Mouse (Mus musculus) retina, postnatal 1 day (tissue): ENCODE data around the gene Gpr35.

Experiments used
- DNase-seq: peaks from one replicate; pipeline ENCODE4 v3.0.0-alpha.2; 2012

Gene Gpr35

DNA sequence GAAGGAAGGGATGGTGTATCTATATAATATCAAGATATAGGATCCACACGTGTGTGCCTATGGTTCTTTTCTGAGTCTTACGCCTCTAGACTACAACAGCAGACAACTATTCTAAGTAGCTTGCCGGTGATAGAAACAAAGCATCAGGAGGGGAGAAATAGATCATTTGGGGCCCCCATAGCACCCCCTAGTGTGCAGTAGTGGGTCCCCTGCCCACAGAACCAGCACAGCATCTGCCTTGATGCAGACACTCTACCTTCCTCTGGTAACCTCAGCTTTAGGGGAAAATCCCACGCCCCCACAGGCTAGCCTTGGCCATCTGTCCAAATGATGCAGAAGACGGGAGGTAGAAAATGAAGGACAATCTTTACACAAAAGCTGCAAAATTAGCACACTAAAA is 34.3 kb downstream of the Gpr35 start:
- DNase-seq: no peak

DNA sequence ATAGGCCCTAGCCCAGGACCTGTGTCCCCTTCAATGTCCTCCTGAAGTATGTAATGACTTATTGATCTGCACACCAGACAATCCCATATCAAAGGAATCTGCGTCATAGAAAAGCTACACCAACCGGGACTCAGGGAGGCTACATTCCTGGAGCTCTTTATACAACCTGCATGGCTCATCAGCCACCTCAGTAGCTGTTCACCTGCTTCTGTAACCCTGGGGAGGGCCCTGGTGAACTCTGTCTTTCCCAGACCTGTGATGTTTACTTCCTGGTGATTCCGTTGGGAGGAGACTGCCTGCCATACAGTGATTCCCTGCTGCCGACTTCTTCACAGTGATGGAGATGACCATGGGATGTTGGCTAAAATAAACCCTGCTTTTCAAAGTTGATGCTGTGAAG is 38.2 kb downstream of the Gpr35 start:
- no peak for DNase-seq

DNA sequence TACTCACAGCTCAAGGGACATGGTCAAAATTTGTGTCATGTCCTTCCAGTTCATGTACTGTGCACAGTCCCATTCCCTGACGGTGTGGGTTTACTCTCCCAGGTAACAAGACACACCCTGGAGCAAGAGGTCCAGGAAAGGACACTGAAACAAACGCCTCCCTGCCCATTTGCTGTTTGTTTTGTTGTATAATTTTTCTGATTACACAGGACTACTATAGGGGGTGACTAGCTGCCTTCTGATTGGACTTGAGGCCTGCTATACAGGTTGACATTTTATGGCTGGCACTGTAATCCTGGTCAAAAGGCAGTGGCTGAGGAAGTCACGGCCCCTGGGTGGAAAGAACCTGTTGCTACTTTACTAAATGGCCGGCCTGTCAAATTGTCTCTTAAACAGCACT is 39.2 kb downstream of the Gpr35 start:
- DNase-seq: no peak

DNA sequence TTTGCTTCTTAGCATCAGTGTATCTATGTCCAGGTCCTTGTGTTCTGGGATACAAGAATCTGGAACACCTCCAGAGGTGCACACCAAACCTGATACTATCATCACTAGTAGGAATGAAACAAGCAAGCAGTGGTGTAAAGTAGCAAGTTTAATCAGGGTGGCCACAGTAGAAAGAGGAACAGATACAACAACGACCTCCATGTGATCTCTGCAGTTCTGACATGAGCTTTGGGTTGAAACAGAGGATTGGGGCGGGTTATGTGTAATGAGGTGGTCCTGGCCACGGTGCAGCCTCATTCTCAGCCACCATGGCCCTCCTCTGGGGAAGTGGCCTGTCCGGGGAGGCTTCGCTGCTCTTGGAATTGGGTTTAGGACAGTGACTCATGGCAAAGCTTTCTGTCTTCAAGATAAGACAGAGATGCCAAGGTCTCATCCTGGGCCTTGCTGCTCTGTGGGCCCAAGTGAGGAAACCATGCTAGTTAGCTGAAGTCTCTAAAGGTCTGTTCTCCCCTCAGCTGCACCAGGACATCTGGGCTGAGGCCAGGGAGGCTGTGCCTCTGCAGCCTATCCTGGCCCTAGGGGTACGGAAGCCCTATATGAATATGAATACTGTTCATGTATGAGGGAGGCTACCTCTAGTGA is 41.7 kb downstream of the Gpr35 start:
- no peak for DNase-seq

DNA sequence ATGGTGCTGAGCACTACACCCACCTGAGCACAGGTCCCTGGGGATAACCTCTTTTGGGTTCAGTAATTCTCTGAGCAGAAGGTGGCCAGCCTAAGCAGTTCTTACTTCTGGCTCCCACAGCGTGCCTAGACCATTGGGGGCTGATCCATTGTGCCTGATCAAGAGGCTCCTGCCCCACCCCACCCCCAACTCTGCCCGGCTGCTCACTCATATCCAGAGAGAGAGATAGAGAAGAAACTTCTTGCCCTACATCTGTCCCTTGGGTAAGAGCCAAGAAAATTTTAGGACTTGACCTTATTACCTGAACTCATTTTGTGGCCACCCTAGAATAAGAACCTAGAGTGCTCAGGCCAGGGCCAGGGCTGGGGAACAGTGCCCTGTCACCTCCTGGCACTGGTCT is 42.2 kb downstream of the Gpr35 start:
- no peak for DNase-seq

DNA sequence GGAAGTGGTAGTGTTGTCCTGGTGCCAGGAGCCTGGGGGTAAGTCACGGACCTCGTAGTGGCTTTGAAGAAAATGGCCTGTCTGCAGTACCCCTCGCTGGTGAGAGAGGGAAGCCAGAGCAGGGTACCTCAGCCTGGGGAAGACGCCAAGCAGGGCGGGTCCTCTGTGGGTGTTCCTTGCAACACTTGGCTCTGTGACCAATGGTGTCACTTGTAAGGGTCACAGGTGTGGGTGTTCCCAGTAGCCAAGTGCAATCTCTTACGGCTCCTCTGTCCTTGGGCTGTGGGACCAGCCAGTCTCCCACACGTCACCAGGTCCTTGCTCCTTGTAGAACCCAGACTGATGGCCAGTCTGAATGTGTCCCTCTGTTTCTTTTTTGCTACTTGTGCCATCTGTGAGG is 55.4 kb downstream of the Gpr35 start, which contains the start of gene Aqp12:
Gene Aqp12 (plus strand): TSS at position 274 of the 400 bp plus-strand sequence.
- no peak for DNase-seq

DNA sequence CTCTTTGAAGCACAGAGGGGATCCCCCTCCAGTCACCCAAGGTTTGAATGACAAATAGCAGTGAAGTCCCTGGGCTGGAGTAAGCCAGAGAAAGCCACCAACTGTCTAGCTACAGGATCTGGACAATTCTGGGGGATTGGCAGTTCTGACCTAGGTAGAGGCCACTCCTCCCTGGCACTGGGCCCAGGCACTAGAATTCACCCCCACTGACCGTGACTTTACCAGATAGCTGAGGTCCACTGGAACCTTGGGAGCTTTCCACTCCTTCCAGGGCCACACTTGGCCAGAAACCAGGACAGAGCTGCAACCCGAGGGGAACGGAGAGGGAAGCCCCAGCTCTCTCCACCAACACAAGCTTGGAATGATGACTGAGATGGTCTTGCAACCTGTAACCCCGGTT is 58.5 kb downstream of the Gpr35 start:
- DNase-seq: peak; percentile 30

DNA sequence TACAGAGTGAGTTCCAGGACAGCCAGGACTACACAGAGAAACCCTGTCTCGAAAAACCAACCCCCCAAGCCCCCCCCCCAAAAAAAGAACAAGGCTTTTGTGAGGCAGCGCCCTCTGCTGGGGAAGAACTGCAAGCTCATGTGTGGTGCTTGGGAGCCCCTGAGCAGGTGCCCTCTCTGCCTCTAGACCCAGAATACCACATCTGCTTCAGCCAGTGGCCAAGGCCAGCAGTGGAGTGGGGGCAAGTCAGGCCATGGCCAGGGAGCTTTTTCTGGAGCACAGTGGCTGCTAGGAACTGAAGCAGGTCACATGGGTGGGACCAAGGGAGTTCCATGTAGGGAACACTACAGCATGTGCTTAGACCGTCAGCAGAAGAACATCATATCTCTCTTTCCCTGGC is 60.1 kb downstream of the Gpr35 start:
- DNase-seq: peak; percentile 67

DNA sequence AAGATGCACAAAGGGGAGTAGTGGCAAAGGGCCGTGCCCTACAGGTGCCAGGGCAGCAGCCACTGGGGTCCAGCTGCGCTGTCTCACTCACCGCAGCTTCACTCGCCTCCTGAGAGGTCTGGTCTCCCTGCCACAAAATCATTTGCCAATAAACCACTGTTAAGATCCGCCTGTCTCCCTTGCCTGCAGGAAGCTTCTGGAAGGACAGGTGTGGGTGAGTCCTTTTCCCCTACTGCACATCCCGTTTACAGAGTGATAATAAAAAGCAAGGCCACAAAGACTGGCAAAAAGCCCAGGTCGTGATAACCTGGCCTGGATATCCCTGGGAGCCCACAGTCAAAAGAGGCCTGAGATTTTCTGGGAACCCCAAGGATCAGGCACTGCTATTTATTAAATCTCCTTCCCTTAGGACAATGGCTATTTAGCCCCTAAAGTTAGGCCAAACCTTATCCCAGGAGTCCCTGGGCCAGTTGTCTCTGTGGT is 61.5 kb downstream of the Gpr35 start:
- no peak for DNase-seq

DNA sequence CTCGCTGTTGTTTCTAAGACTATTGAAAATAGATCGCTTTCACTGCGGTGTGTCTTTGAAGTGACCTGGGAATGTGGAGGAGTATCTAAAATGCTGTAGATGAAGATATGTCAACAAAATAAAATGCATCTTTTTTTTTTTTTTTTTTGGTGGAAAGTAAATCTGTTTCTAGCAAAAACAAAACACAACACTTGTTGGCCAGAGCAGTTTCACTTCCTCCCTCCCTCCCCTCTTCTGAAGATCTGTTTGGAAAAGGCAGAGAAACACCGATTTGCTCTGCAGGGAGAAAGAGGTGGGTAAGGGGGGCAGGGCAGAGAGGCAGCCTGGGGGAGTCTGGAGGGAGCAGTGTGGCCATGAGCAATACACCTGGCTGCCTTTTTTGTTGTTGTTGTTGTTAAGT is 62.7 kb downstream of the Gpr35 start:
- no peak for DNase-seq

DNA sequence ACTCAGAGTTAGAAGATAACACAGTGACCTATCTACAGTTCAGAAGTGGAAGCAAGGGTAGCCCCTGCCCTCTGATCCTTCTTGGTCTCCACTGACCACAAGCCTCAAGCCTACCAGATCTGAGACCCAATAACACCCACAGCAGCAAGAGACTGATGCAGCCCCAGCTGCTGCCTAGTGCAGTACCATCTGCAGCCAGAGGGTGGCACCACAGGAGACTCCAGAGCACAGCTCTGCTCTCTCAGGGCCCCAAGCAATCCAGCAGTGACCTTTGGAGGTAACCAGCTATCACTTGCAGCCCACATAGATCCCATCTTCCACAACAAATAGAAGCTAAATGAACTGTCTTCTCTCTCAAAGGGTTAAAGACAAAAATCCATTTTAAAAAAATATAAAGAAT is 63.8 kb downstream of the Gpr35 start:
- DNase-seq: peak; percentile 83

DNA sequence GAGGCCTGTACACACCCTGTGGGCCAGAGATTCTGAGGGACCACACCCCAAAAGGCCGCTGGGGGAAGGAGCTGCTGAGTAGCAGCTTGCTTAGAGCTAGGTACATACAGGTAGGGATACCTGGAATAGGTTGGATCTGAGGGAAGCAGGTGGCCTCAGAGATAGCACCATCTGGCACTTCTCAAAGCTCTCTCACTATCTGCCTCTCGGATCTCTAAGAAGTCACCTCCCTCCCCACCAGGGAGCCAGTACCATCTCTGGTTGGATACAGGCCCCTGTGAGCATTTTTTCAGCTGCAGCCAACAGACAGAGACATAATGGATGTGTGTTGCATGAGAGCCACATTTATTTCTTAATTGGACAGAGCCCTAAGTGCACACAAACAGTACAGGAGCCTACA is 64.5 kb downstream of the Gpr35 start:
- DNase-seq: no peak

DNA sequence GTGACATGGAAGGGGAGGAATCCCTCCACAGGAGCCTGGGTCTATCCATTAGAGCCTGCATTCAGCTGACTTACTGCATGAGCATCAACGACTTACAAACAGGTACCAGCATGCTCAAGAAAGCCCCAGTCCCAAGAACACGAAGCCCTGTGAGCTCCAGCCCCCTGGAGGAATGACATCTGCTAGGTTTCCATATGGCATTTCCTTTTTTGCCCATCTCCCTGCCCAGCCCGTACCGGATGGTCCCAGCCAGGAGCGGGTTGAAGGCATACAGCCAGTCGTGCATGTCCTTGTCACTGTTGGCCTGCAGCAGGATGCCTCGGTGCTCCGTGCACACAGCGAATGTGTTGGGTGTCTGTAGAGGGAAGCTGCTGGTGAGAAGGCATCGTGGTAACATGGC is 68.1 kb downstream of the Gpr35 start:
- no peak for DNase-seq

DNA sequence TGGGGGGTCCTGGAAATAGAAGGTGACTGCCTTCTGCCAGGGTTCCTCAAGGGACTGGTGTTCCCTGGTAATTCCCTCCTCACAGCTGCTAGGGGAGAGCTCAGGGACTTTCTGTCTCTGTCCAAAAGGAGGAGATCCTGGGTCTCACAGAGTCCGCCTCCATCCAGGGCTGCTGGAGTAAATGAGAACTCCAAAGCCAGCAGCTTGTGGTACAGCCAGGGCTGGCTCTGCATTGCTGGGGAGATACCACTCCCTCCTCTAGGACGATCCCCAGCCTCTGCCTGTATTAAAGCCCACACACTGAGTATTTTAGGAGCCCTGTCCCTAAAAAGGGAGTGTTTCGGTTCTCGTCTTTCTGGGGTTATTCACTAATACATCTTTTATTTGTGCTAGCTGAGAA is 69.9 kb downstream of the Gpr35 start:
- DNase-seq: no peak

DNA sequence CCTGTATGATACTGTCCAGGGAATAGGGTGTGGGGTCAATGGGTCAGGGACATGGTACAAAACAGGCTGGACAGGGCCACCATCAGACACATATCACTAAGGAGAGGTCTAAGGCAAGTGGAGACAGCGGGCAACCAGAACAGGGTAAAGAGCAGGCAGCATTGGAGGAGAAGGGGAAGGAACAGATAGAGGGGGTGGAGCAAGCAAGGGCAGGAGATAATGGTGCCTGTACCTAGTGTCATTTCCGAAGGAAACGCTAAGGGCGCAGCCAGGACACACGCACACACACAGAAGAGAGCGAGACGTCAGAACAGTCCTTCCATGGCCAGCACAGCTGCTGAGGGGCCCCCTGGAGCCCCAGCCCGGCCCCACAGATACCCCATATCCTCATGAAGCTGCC is 75.9 kb downstream of the Gpr35 start:
- no peak for DNase-seq

DNA sequence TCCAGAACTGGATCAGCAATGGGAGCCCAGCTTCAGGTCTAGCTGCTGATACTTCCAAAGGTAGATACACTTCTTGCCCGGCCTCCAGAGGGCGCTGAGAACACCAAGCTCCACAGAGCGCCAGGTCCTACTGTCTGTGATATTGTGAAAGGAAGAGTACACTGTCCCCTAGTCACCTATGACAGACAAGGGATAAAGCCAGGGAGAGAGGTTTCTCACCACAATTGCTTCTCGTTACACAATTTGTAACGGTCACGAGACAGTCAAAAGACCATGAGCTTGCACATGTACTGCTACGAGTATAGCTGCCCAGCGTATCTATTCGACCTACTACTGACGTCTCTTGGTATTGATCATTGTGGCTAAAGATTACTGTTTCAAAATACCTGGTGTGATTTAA is 78.7 kb downstream of the Gpr35 start:
- DNase-seq: no peak

DNA sequence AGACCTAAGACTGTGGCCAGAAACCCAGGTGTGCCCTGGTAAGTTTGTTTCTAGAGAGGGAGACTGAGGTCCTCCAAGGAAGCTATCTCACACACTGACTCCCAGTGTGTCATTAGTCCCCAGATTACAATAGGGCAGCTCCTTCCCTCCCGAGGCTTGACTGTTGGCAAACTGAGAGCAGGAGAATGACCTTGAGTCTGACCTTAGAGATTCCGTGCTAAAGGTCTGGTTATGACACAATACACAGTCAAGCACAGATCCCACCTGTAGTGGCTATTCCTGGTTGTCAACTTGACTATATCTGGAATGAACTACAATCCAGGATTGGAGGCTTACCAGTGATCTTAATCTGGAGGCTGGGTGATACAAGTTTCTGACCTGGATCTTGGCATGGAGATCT is 79.4 kb downstream of the Gpr35 start:
- no peak for DNase-seq

DNA sequence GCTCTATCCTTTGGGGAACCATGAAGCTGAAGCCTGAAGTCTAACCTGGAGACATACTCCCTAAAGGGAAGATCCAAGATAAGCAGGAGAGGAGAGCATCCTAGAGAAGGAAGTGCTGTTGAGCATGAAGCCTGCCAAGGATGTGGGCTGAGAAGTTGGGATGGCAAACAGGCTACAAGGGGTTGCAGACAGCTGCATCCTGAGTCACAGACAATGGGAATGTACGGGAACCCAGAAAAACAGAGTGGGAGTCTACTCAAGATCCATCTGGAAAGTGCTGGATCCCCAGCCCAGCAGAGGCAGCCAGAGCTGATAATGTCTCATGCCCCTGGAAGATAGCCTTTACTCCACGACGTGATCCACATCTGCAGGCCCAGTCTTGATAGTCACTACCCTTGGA is 80.5 kb downstream of the Gpr35 start:
- DNase-seq: no peak

DNA sequence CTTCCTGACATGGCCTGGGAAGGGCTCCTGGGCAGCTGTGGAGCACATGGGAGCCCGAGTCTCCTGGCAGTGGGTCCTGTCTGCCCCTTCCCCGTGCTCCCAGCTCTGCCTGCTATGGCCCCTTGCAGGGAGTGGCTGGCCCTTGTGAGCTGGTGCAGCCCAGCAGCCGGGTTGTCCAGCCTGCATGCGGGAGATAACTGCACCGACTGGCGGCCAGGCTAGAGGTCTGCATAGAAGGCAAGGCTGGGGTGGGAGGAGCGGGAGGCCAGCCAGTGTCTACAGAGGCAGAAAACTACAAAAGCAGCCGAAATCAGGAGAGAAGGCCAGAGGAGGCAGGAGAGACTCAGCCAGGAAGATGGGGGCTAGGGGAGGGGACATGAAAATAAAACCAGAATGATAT is 83.3 kb downstream of the Gpr35 start:
- DNase-seq: no peak

DNA sequence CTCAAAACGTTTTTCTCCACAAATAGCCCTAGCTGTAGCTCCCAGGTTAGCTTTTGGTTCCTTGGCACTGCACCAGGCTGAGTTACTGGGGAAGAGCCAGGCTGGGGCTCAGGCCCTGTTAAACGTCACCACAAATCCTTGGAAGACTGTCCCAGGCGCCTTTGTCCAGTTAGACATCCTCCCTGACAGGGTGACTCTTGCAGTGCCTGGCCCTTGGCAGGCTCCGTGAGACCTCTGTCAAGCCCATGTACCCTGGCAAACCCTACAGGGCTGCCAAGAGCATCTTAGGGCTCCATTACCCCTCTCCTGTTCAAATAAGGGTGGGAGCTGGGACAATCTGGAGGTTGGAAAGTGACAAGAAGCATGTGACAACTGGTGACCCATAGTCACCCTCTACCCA is 85.3 kb downstream of the Gpr35 start:
- DNase-seq: no peak
